Mouse (Mus musculus) heart, adult 9 months (tissue): ENCODE data around the gene Hist2h3c1.
"Not testable (repeated sequence)": the region's sequence is repeated elsewhere in the genome, so short reads cannot be mapped to it uniquely, and the experiment has no call there.

Source experiments
- DNase-seq, 2 experiments: peaks; one replicate each; pipeline ENCODE4 v3.0.0; 2022; ENCODE audit warnings: low spot score in 2 of 2

Gene Hist2h3c1

DNA sequence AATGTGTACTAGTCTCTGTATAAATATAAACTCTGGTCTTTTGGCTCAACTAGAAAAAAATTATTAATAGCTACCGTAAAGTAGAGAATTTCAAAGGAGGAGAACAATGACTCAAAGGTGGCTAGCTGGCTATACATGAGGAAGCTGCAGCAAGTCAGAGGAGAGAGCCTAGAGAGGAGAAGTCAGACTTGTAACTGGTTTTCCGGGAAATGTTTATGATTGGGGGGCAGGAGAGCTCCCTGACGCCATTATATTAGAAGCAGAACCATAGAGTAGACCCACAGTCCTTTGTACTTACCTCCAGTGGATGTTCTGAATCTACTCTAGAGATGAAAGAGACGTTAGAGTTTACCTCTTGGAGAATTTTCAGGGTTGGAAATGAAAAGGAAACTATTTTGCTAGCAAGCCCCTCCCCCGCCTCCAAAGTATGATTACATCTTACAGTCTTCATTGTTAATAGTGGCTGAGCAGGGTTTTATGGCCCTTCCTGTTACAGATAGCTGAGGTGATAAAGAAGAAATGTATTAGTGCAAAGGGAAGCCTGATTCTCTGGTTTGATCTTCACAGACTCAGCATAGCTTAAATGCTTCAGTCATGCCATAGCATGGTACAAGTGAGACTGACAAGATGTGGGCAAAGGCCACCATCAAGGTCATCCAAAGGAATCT is 9.6 kb downstream of the Hist2h3c1 start:
- DNase-seq: no peak

DNA sequence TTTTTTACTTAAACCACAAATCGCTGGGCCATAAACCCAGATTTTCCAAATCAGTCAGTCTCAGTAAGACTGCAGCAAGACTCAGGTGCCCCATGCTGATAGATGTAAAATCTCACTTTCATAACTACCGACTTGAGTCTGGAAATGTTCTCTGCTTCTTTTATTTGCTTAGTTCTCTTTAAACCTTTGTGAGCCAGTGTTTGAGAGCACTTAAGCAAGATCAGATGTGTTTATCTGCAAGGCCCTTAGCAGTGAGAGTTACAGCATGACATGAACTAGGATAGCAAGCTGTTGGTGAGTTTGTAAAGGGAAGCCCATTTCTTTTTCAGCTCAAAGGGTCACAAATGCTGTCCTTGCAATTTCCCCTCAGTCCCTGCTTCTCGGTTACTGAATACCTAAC is 10.7 kb downstream of the Hist2h3c1 start:
- DNase-seq: no peak

DNA sequence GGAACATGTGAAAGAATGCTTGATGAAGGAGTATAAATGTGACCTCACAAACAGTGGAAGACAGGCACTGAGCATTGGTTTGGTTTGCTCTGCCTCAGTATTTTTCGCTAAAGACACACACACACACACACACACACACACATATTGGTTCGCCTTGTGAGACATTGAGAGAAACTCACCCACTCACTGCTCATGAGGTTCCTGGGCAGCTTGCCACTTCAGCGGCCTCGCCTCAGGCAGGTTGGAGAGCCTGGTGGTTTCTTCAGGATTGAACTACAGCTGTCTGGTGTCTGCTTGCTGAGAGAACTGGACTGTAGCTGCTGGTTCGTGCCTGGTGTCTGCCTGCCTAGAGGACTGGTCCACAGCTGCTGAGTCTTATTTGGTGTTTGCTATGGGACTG is 13.7 kb downstream of the Hist2h3c1 start:
- no peak for DNase-seq

DNA sequence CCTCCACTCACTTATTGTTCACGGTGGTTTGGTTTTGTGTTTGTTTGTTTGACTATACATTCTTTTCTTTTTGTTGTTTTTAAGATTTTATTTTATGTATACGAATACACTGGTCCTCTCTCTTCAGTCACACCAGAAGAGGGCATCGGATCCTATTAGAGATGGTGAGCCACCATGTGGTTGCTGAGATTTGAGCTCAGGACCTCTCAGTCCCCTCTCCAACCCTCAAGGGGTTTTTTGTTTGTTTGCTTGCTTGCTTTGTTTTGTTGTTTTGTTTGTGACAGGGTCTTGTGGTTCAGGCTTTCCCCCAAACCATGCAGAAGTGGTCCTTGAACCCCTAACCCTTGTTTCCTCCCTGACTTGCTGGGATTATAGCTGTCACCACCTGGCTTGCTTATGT is 15.1 kb downstream of the Hist2h3c1 start:
- DNase-seq: no peak

DNA sequence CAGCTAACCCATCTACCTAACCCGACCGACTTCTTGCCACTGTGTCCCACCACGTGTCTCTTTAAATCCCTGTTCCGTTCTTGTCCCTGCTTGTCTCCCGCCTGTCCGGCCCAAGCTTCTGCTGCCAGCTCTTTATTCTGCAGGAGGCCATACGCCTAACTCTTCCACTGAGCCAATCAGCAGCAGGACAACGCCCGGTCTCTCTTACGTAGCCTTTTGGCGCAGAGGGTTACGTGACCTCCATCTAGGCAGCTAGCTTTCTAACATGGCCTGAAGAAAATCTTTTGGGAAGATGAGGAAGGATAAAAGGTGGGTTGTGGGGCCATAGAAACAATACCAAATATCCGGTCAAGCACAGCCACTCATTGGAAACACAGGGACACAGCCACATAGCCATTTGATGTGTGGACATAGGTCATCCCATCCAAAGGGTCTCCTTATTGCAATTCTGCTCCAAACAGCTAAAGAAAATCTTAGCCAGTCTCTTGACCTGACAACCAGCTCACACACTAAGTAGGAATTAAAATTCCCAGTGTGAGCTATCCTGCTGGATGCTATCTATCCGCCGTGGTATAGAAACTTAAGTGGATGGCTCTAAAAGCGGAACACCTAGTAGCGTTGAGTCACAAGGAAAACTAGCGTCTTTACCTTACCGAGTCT is 15.9 kb downstream of the Hist2h3c1 start:
- peak; percentile 94 to 95 for DNase-seq

DNA sequence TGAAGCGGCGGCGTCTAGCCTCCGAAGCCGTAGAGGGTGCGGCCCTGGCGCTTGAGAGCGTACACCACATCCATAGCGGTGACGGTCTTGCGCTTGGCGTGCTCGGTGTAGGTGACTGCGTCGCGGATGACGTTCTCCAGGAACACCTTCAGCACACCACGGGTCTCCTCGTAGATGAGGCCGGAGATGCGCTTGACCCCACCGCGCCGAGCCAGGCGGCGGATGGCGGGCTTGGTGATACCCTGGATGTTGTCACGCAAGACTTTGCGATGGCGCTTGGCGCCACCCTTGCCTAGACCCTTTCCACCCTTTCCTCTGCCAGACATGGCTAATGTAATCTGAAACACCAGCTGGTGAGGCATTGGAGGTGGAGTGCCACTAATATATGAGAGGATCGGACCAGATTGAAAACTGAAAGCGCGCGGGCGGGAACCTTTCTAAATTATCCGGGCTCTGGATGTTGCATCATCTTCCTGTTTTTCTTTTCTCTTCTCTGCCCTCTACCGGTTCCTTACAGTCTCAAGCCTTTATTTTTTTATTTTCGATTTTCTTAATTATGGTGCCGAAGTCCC is 16.6 kb downstream of the Hist2h3c1 start, which contains the start of gene Hist2h4:
TSS of gene Hist2h4 (minus strand) at position 333 of the 572 bp plus-strand sequence.
- DNase-seq: peak; percentile 99

DNA sequence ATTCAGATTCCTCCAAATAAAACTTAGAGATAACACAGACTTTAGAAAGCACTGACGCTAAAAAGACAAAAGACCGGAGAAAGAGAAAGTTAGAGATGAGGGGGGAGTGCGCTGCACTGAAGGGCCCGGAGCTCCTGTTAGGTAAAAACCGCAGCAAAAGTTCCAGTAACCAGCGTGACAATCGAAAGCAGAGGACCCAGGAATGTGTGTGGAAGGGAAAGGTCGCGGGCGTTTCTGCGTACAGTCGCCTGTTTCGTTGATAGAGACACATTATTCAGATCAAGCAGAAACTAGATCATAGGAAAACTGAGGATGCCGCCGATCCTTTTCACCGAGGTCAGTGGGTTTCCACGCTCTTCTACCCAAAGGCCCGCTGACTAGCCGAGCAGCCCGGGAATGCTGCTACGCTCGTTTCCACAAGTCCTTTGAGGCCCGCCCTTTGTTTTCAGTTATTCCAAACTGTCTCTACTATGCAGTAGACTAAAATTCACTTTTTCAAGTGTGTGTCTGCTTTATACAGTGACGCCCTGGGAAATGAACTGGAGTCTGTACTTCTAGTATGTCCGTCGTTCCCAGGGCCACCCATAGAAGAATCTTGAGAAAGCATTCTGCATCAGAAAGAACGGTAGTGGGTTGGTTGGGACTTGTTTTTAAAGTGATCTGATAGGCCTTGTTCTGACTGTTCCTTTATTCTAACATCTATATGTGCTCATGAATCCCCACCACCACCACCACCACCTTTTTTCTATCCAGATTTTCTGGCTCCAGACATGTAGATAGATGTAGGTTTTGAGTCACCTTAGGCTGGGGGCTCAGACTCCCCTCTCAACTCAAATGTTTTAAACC is 17.3 kb downstream of the Hist2h3c1 start:
- DNase-seq: no peak

DNA sequence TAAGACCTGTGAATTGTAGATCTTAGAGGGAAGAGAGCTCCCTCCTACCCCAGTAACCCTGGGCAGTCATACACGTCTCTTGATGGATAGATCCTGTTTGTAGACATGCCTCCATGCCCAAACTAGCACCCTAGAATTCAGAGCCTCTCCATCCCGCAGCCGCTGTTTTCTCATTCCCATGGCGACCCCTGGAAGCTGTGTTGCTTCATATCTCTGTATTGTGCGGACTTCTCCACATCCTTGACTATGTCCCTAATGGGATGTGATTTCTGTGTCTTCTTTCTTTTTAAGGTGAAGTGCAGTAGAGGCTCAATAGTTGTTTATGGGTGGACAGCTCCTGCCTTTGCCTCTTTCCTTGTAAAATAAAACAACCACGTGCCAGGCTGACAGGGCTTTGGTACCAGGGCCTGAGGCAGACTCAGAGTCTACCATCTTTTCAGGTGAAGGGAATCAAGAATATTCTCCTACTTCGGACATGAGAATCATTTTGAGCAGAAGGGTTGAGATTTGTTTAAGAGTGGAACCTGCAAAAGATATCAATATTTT is 18.0 kb downstream of the Hist2h3c1 start:
- no peak for DNase-seq

DNA sequence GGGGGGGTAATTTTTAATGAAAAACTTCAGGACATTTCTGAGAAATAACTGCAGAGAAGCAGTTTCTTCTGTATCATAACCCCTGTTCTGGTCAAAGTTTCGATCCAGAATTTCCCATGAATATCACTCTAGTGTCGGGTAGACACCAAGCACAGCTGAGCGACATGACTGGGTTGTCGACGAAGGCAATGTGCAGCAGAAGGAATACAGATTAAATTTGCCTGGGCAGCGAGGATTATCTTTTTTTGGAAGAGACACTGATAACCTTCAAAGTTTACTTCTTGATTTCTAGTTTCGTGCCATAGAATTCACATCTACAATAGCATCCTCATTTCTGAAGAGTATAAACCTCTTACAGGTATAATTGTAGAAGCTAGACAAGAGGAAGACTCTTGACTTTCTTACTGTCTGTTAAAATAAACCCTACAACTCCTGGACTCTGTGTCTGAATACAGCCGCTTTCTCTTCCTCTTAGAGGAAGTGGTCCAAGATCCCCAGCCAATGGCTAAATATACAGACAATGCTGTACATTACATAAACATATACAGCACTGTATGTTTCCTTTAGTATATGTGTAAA is 19.7 kb downstream of the Hist2h3c1 start:
- DNase-seq: no peak

DNA sequence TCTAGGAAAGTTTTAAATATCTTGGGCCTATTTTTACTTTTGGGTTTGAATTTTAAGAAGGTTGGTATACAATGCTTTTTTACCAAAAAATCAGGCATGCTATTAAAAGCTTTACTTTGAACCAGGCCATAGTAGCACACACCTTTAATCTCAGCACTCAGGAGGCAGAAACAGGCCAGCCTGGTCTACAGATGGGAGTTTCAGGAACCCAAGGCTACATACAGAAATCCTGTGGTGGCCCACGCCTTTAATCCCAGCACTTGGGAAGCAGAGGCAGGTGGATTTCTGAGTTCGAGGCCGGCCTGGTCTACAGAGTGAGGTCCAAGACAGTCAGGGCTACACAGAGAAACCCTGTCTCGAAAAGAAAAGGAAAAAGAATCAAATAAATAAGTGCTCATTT is 21.1 kb downstream of the Hist2h3c1 start:
- no peak for DNase-seq

DNA sequence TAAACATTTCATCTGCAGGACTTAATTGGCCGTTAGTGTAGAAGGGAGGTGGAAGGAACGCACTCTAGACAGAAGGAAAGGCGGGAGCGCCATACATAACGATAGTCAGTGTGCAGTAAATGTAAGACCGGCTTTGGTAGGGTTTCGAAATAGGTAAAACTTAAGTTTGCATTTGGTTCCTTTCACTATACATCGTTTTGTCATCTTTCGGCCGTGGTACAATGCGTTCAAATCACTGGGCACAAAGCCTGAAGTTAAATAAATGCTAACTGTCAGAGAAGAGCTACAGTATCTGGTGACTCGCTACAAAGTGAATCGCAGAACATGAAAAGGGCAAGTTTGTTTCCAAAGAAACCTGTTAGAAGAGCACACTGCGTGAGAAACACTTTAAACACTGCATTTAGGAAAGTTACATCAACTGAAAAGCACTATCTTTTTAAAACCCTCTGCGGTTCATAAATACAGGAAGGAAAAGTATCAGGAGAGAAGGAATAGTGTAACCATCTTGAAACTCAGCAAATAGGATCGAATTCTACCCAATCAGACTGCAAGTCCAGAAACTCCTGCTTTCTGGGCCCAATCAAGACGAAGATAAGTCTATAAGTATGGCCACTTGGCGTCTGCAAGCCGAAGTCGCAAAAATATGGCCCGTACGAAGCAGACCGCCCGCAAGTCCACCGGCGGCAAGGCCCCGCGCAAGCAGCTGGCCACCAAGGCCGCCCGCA is 21.7 kb downstream of the Hist2h3c1 start, which contains the start of gene Hist2h3b:
TSS of gene Hist2h3b (plus strand) at position 604 of the 725 bp plus-strand sequence.
- peak; percentile 83 to 92 for DNase-seq

DNA sequence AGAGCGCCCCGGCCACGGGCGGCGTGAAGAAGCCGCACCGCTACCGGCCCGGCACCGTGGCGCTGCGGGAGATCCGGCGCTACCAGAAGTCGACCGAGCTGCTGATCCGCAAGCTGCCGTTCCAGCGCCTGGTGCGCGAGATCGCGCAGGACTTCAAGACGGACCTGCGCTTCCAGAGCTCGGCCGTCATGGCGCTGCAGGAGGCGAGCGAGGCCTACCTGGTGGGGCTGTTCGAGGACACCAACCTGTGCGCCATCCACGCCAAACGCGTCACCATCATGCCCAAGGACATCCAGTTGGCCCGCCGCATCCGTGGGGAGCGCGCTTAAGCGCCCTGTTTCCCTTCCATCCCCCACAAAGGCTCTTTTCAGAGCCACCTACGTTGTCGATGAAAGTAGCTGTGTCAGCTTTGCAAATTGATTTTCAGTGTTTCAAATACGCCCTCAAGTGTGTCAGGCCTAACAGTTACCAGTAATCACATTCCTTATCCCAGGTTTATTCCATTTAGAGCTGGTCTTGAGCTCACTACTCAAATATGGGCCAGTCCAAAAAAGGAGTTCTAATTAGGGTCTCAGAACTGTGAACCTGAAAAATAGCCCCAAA is 22.4 kb downstream of the Hist2h3c1 start:
- not testable (repeated sequence) for DNase-seq

DNA sequence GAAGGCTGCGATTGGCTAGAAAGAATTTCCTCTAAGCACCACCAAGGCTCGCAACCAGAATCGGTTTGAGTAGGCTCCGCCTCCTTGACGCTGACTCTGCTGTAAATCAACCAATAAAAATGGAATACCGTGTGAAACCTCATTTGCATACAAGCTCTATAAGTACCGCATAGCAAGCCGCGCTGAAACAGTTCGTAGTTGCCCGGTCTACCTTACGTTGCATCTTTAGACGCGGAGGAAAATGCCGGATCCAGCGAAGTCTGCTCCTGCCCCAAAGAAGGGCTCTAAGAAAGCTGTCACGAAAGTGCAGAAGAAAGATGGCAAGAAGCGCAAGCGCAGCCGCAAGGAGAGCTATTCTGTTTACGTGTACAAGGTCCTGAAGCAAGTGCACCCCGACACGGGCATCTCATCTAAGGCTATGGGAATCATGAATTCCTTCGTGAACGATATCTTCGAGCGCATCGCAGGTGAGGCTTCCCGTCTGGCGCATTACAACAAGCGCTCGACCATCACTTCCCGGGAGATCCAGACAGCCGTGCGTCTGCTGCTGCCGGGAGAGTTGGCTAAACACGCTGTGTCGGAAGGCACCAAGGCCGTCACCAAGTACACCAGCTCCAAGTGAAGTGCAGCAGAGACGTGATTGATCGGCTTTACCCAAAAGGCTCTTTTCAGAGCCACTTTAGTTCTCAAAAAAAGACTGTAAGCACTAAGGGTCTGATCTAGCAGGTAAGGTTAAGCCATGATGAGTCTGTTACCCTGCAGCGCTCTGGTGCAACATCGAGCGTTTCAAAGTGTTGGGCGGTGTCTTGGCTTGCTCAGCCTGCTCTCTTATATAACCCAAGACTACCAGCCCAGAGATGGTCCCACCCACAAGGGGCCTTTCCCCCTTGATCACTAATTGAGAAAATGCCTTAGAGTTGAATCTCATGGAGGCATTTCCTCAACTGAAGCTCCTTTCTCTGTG is 23.3 kb downstream of the Hist2h3c1 start, which contains the start of gene Hist2h2bb:
TSS of gene Hist2h2bb (plus strand) at position 242 of the 964 bp plus-strand sequence.
- peak; percentile 96 to 97 for DNase-seq

DNA sequence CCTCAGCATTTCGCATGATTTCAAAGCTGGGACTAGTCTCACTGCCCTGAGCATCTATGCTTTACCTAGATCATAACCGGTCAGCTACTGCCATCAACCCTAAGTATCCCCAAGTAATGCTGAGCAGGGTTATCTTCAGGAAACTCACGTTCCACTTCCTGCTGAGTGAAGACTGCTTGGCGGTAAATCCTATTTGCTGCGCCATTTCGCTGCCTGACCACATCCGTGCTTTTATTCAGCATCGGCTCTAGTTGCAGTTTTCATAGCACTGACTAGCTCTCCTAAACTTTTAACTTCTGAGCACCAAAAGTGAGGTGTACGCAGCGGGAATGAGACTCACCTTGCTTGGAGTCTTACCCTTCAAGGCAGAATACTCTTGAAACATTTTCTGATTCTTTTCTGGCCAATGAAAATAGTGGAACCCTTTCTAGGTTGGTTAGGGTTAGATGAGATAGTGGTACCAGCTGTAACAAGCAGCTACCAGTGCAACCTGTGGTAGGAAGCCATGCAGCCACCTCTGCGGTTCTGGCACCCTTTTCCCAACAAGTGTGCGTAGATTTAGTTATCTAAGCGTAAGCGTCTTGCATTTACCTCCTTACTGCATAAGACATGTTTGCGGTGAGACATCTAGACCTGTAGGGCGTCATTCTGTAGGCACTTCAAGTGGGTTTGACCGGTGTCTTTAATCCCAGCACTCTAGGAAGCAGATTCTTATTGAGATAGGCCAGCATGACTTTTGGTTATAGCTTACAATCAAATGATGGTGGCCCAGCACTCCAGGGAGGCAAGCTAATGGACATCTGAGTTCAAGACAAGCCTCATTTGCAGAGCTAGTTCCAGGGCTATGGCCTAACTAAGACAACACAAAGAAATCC is 27.3 kb downstream of the Hist2h3c1 start:
- no peak for DNase-seq

DNA sequence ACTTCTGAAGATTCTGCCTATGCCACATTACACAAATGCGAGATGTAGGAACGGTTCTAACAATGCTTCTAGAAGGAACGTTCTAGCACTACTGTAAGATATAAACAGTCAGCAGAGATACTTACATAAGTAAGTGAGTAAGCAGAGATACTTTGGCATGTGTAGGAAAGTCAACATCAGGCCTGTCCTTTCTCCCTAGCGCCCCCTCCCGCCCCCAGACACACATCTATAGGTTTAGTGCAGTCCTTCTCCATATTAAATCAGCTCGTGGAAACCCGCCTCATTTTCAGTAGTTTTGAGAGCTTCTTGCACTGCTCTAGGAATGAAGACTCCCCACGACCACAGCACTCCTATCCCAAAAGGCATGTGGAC is 30.9 kb downstream of the Hist2h3c1 start:
- peak in 1 of 2 experiments; percentile 11 for DNase-seq

DNA sequence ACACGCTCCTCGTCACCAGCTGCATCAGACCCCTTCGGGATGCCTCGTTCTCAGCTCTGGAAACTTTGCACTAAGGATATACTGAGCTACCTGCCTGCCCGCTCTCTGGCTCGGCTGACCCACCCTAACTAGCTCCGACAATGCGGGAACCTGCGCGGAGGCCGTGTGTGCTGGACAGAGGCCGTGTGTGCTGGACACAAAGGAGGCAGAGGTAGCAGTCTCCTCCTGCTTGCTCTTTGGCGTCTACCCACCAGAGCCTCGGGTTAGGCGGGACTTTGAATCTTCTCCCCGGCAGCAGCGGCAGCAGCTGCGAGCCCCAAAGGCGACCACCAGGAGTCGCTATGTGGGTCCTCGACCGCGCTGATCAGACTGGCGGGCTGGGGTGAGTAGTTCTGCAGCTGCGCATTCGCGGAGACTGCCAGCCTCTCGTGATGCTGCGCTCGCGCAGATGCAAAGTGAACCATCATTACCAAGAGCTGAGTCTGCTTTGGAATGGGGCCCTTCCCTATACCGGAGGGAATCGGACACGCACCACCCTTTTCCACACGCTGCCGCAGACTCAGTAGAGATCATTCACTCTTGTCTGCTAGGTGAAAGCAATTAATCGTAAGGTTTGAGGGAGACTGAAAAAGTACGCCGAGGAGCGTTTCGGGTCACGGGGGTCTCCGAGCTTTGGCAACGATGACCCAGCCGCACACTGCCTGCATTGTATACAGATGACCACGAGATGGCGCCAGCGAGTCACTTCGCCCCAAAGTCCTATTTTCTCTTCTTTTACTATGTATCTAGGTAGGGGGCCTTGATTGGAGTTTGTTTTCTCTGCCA is 31.5 kb downstream of the Hist2h3c1 start:
- peak; percentile 91 to 92 for DNase-seq

DNA sequence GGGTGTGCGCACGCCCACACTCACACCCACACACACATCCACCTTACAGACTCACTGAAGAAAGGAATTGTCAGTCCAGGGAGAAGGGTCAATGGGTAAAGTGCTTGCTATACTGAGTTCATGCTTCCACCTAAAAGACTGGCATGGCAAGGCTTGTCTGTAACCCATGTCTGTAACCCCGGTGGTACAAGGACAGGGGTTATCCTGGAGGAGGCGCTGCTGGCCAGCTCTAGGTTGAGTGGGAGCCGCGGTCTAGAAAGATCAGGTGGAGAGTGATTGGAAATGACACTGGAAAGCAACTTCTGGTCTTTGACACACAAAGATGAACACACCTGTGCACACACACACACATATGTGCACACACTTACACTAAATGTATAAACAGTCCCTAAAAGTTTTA is 34.2 kb downstream of the Hist2h3c1 start:
- no peak for DNase-seq
